Mouse (Mus musculus): ENCODE results near the gene Rnf10. TPM values are rescaled to one million over a fixed set of nuclear protein-coding genes. Genes with fewer than 3 reads are reported as not detected.

The Rnf10 gene
- total RNA-seq, 4 experiments from 2014 or later = 355 to 414 (median 370) TPM

GRCm38 (mm10) chr5:115275998-115276397 is 3.3 kb upstream of the Rnf10 start:
- DNase-seq (ENCODE audit: low spot score) = no peak

- no peak for DNase-seq (ENCODE audit: low spot score)
Measured at GRCm38 (mm10) chr5:115274771-115275170, 2.1 kb upstream of the Rnf10 start.

- DNase-seq (ENCODE audit: low spot score) = no peak
Measured at GRCm38 (mm10) chr5:115274353-115274752, 1.7 kb upstream of the Rnf10 start.

GRCm38 (mm10) chr5:115273549-115274135 is 944 bp upstream of the Rnf10 start:
- no peak for DNase-seq (ENCODE audit: low spot score)

- DNase-seq (ENCODE audit: low spot score) = no peak
Measured at GRCm38 (mm10) chr5:115271931-115272811, 527 bp downstream of the Rnf10 start.

- DNase-seq (ENCODE audit: low spot score) = no peak
Measured at GRCm38 (mm10) chr5:115269969-115270368, 2.7 kb downstream of the Rnf10 start.

- DNase-seq (ENCODE audit: low spot score) = peak; percentile 61
Measured at GRCm38 (mm10) chr5:115268266-115268665, 4.4 kb downstream of the Rnf10 start.

- DNase-seq (ENCODE audit: low spot score) = no peak
Measured at GRCm38 (mm10) chr5:115267469-115268045, 5.1 kb downstream of the Rnf10 start.

GRCm38 (mm10) chr5:115266787-115267468 is 5.8 kb downstream of the Rnf10 start:
- DNase-seq (ENCODE audit: low spot score) = peak; percentile 54

GRCm38 (mm10) chr5:115266340-115266739 is 6.4 kb downstream of the Rnf10 start:
- DNase-seq (ENCODE audit: low spot score) = no peak

- DNase-seq (ENCODE audit: low spot score) = no peak
Measured at GRCm38 (mm10) chr5:115262502-115263291, 10.0 kb downstream of the Rnf10 start.

GRCm38 (mm10) chr5:115261880-115262279 is 10.8 kb downstream of the Rnf10 start:
- DNase-seq (ENCODE audit: low spot score) = no peak

- no peak for DNase-seq (ENCODE audit: low spot score)
Measured at GRCm38 (mm10) chr5:115261141-115261540, 11.6 kb downstream of the Rnf10 start.

- no peak for DNase-seq (ENCODE audit: low spot score)
Measured at GRCm38 (mm10) chr5:115260356-115260755, 12.3 kb downstream of the Rnf10 start.

- DNase-seq (ENCODE audit: low spot score) = no peak
Measured at GRCm38 (mm10) chr5:115256909-115257546, 15.7 kb downstream of the Rnf10 start.

GRCm38 (mm10) chr5:115255472-115255871 is 17.2 kb downstream of the Rnf10 start:
- no peak for DNase-seq (ENCODE audit: low spot score)

GRCm38 (mm10) chr5:115240191-115240590 is 32.5 kb downstream of the Rnf10 start:
- no peak for DNase-seq (ENCODE audit: low spot score)

- DNase-seq (ENCODE audit: low spot score) = peak; percentile 33
Measured at GRCm38 (mm10) chr5:115238729-115239195, 33.9 kb downstream of the Rnf10 start.

GRCm38 (mm10) chr5:115237803-115238728 is 34.6 kb downstream of the Rnf10 start:
- peak; percentile 92 for DNase-seq (ENCODE audit: low spot score)

Data from heart, adult 8-10 months (tissue).